Mouse (Mus musculus) small intestine, adult 2 months (tissue): ENCODE measurements around the gene Tns1. TPM values are rescaled to one million over a fixed set of nuclear protein-coding genes. Genes with fewer than 3 reads are reported as not detected.

ENCODE experiments used
- H3K27ac ChIP-seq: fragments of 200-500 bp; 2 replicates; pipeline ENCODE4 v1.5.1; 2012; ENCODE audit warnings: low read depth, low read length, control low read depth, inconsistent platforms; ENCODE audit not compliant: insufficient read depth
- H3K27me3 ChIP-seq: fragments of 200-500 bp; 2 replicates; pipeline ENCODE4 v1.6.1; 2012; ENCODE audit warnings: mild to moderate bottlenecking, moderate library complexity, low read length, inconsistent platforms; ENCODE audit not compliant: control insufficient read depth, insufficient read depth
- H3K36me3 ChIP-seq: fragments of 200-500 bp; 2 replicates; pipeline ENCODE4 v1.6.1; 2012; ENCODE audit warnings: mild to moderate bottlenecking, low read length, control low read depth, inconsistent platforms; ENCODE audit not compliant: control insufficient read depth, insufficient read depth
- H3K4me1 ChIP-seq: fragments of 200-500 bp; 2 replicates; pipeline ENCODE4 v1.6.1; 2012; ENCODE audit warnings: low read length, inconsistent platforms, mixed read lengths; ENCODE audit not compliant: control insufficient read depth, insufficient read depth, insufficient read length
- H3K4me3 ChIP-seq: fragments of 200-500 bp; 2 replicates; pipeline ENCODE4 v1.5.1; 2012; ENCODE audit warnings: low read depth, mild to moderate bottlenecking, control low read depth, inconsistent platforms, low read length, moderate library complexity
- CTCF ChIP-seq: fragments of 200-500 bp; IDR thresholded peaks from 2 replicates; pipeline ENCODE4 v1.5.1; 2012; ENCODE audit warnings: low read depth, mild to moderate bottlenecking, control low read depth, inconsistent platforms, low read length, moderate library complexity, mixed read lengths; ENCODE audit not compliant: insufficient replicate concordance, insufficient read length; ENCODE audit errors: extremely low read depth
- POLR2A ChIP-seq: fragments of 200-500 bp; IDR thresholded peaks from 2 replicates; pipeline ENCODE4 v1.6.1; 2012; ENCODE audit warnings: low read depth, mild to moderate bottlenecking, control low read depth, inconsistent platforms, low read length, moderate library complexity
- WGBS: fragments of 180-500 bp; shearing (Covaris S2); methylation state at CpG from one replicate; pipeline ENCODE4 v1.1.7; 2018; 5-methylcytosine and 5-hydroxymethylcytosine counted together
- polyA plus RNA-seq: library from polyadenylated mRNA; depleted of rRNA; stranded (reverse); fragments of >200 nt; gene quantifications from 2 replicates; pipeline ENCODE4 v1.2.3, GENCODE M21; 2012

Gene Tns1
- polyA plus RNA-seq, 1 experiment: 79.6 TPM

DNA sequence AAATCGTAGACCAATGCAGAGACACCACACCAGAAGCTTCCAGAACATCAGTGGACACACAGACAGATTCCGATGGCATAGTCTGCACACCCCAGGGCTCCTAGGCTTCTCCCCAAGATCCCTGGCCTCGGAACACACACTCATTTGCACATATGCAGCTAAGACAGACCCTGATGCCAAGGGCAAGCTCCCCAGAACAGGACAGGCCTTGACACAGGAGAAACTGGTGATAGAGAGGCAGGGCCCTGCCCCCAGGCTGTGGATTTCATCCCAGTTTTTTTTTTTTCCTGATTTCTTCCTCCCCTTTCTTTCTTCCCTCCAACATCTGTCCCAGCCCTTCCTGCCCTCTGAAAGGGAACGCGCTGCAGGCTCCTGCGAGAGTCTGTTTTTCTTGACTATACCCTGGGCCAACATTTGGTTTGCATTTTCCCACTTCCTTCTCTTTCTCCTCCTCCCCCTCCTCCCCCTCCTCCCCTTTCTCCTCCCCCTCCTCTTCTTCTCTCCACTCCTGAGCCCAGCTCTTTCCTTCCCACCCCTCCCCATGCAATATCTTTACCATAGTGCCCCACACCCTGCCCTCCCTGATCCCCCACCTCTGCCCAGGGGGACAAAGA, 32.5 kb downstream of the Tns1 start:
- WGBS: 55% methylated on average over 6 of the region's 6 CpGs
- Histone ChIP-seq H3K36me3 (no peaks in the 10 kb centered on the region), H3K4me3 (no peak overlapping the region), H3K27me3 (no peaks in the 10 kb centered on the region; the same call in 1 of the 2 replicates), H3K4me1 (no peaks in the 10 kb centered on the region), H3K27ac (0 out of 2 replicates have a peak overlapping the region, but pooled peaks have one; percentile 25)
- TF ChIP-seq CTCF (no peak), POLR2A (no peak)

DNA sequence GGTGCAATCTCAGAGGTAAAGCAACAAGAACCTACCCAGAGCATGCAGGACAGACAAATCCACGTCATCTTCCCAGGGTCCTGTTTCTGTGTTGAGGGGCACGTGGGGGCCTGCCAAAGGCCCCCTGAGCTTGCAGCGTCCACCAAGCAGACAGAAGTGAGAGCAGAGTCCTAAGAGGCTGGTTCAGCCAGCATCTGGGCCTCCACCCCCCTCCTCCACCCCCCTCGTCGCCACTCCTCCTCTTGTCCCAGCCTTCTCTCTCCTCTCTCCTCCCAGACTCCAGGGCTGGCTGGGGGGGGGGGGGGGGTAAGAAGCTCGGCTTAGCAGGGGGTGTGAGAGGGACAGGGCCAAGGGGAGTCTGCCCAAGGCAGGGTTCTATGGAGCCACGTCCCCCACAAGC, 33.1 kb downstream of the Tns1 start:
- TF ChIP-seq POLR2A (no peak), CTCF (no peak)
- H3K27ac ChIP-seq: no peak overlapping the region
- H3K4me1 ChIP-seq: no peaks in the 10 kb centered on the region
- peak overlapping the region; percentile 40 for H3K4me3 ChIP-seq
- no peaks in the 10 kb centered on the region for H3K27me3 ChIP-seq
- 35% methylated on average over 7 of the region's 7 CpGs for WGBS
- no peaks in the 10 kb centered on the region for H3K36me3 ChIP-seq

DNA sequence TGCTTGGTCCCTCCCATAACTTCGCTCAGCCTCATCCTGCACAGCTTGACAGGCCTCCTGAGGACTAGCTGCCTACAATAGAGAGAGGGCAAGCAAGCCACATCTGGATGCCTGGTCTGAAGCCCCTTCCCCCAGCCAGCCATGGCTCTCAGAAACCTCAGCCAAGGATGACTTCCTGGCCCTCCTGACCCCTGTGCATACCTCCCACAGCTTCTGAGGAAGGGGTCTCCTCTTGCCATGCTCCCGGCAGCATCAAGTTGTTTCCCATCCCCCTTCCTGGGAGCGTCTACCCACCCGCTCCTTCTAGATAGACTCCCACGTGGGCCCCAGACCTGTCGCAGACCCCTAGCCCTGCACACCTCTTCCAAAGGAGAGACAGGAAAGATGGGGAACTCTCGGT, 33.9 kb downstream of the Tns1 start:
- H3K27ac ChIP-seq: no peak overlapping the region
- TF ChIP-seq POLR2A (no peak), CTCF (no peak)
- 78% methylated on average over 7 of the region's 7 CpGs for WGBS

DNA sequence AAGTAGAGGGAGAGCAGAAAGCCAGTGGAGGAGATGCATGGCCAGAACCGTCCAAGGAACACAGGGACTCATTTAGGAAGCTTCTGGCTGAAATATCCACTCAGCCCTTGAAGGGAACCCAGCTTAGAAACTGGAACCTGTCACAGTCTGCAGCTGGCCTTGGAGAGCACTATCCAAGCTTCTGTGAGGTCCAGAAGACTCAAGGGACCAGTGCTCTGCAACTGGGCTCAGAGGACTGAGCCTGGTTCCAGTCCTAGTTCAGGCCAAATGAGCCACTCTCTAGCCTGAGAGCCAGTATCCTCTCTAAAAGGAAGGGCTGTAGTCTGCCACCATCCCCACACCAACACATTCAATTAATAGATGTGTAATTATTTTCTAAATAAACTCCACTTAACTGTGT, 35.7 kb downstream of the Tns1 start:
- Histone ChIP-seq H3K36me3 (no peaks in the 10 kb centered on the region), H3K4me1 (no peaks in the 10 kb centered on the region), H3K27ac (no peak overlapping the region), H3K27me3 (no peaks in the 10 kb centered on the region), H3K4me3 (no peak overlapping the region)
- 50% methylated on average over 1 of the region's 1 CpGs for WGBS
- TF ChIP-seq POLR2A (no peak), CTCF (no peak)

More for the DNA sequence above, 33.9 kb downstream of the Tns1 start:
- Histone ChIP-seq H3K4me3 (peak overlapping the region; percentile 40; the same call in 1 of the 2 replicates), H3K27me3 (no peaks in the 10 kb centered on the region), H3K4me1 (no peaks in the 10 kb centered on the region), H3K36me3 (no peaks in the 10 kb centered on the region)

DNA sequence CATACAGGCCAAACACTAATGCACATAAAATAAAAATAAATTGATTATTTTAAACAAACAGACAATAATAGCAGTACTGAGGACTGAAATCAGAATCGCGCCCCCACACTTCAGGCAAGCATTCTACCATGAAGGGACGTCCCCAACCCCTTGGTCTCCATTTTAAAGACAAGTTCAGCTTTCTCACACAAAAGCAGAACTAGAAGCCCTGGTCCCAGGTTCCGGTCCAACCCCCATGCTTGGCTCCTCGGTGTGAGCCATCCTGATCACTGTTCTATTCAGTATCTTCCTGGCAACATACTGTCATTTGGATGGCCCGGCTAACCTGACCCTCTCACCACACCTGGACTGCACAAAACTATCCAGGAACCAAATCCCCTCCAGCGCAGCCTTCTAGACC, 38.7 kb downstream of the Tns1 start:
- TF ChIP-seq CTCF: no peak
- TF ChIP-seq POLR2A: no peak
- Histone ChIP-seq H3K27ac (no peak overlapping the region), H3K4me1 (0 out of 2 replicates have a peak, but pooled peaks cover 2% of the 10 kb centered on the region), H3K27me3 (no peaks in the 10 kb centered on the region), H3K4me3 (no peak overlapping the region), H3K36me3 (no peaks in the 10 kb centered on the region)
- 84% methylated on average over 7 of the region's 7 CpGs for WGBS

DNA sequence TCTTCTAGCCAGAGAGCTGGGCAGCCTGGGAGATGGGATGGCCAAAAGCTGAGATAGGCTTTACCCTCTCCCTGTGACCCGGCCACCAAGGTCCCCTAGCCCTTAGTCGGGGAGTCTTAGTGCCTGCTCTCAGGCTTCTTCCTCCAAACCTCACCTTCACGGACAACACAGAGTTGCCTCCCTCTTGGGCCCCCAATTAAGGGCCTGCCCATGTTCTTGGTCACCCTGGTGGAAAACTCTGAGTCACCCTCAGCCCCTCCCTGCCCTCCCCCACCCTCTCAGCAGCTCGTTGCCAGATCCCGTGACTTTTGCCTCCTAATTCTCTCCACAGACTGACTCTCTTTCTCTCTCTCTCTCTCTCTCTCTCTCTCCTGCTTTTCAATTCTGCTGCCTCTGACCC, 39.5 kb downstream of the Tns1 start:
- 28% methylated on average over 5 of the region's 5 CpGs for WGBS
- no peak for TF ChIP-seq CTCF
- no peak for TF ChIP-seq POLR2A
- 0 out of 2 replicates have a peak, but pooled peaks cover 2% of the 10 kb centered on the region for H3K4me1 ChIP-seq
- no peaks in the 10 kb centered on the region for H3K27me3 ChIP-seq
- no peak overlapping the region for H3K27ac ChIP-seq
- no peak overlapping the region for H3K4me3 ChIP-seq
- H3K36me3 ChIP-seq: no peaks in the 10 kb centered on the region

DNA sequence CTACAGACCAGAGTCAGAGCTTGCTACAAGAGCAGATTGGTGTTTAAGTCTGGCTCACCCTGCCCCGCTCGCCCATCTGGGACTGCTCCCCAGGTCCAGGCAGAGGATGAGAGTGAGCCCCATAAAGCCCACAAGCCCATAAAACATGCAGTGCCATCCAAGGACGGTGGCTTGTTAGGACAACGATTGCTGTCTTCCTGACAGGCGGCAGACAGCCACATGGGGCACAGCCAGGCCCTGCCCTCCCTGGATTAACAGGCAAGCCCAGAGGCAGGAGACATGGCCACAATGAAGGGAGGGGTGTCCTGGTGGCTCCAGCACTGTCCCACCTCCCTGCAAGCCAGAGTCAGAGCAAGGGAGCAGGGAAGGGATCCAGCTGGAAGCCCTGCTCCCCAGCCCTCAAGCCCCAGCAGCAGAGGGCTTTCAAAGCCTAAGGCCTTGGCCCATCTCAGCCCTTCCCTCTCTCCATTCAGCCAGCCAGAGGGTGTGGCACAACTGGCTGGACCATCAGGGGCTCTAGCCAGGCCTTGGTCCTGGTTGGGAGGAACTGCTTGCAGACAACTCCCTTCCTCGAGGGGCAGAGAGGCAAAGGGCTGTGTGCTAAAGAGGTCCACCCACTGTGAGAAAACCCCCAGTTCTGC, 40.1 kb downstream of the Tns1 start:
- Histone ChIP-seq H3K4me1 (0 out of 2 replicates have a peak, but pooled peaks cover 2% of the 10 kb centered on the region), H3K27me3 (no peaks in the 10 kb centered on the region), H3K36me3 (no peaks in the 10 kb centered on the region), H3K27ac (no peak overlapping the region), H3K4me3 (no peak overlapping the region)
- whole genome bisulfite sequencing: 57% methylated on average over 6 of the region's 6 CpGs
- TF ChIP-seq CTCF (no peak), POLR2A (no peak)
